Mouse (Mus musculus) urinary bladder, adult 2 months (tissue): Measurements from ENCODE around the gene 2810408A11Rik. TPM values are rescaled to one million over a fixed set of nuclear protein-coding genes. Genes with fewer than 3 reads are reported as not detected.
"Not testable (repeated sequence)": the region's sequence is repeated elsewhere in the genome, so short reads cannot be mapped to it uniquely, and the experiment has no call there.

ENCODE experiments used
- DNase-seq: peaks from one replicate; pipeline ENCODE4 v3.0.0; 2022; ENCODE audit warnings: low spot score
- polyA plus RNA-seq: library from polyadenylated mRNA; depleted of rRNA; stranded (reverse); fragments of >200 nt; gene quantifications from 2 replicates; pipeline ENCODE4 v1.2.3, GENCODE M21; 2012

2810408A11Rik gene
- polyA plus RNA-seq, 1 experiment = 1.1 TPM

GRCm38 (mm10) chr11:69931769-69932168 lies 31.0 kb upstream of the 2810408A11Rik start:
- DNase-seq = no peak

GRCm38 (mm10) chr11:69930967-69931537 lies 30.3 kb upstream of the 2810408A11Rik start:
- no peak for DNase-seq

- DNase-seq = not testable (repeated sequence)
These were observed 29.4 kb upstream of the 2810408A11Rik start for GRCm38 (mm10) chr11:69930176-69930575.

GRCm38 (mm10) chr11:69929712-69930111 lies 28.9 kb upstream of the 2810408A11Rik start:
- no peak for DNase-seq

GRCm38 (mm10) chr11:69927501-69927900 lies 26.7 kb upstream of the 2810408A11Rik start:
- DNase-seq = no peak

- DNase-seq = no peak
These were observed 22.0 kb upstream of the 2810408A11Rik start for GRCm38 (mm10) chr11:69922796-69923195.

- no peak for DNase-seq
These were observed 21.4 kb upstream of the 2810408A11Rik start for GRCm38 (mm10) chr11:69922012-69922756.

- peak; percentile 100 for DNase-seq
These were observed 20.6 kb upstream of the 2810408A11Rik start, which contains the start of gene Eif5a for GRCm38 (mm10) chr11:69921114-69922011. TSS of gene Eif5a (minus strand) at chr11:69921958.

GRCm38 (mm10) chr11:69920266-69921031 lies 19.7 kb upstream of the 2810408A11Rik start:
- DNase-seq = no peak

GRCm38 (mm10) chr11:69919661-69920265 lies 19.0 kb upstream of the 2810408A11Rik start:
- no peak for DNase-seq

GRCm38 (mm10) chr11:69919053-69919452 lies 18.3 kb upstream of the 2810408A11Rik start:
- no peak for DNase-seq

GRCm38 (mm10) chr11:69918118-69918517 lies 17.3 kb upstream of the 2810408A11Rik start:
- no peak for DNase-seq

- no peak for DNase-seq
These were observed 16.7 kb upstream of the 2810408A11Rik start for GRCm38 (mm10) chr11:69917379-69917948.

GRCm38 (mm10) chr11:69916652-69917378 lies 16.0 kb upstream of the 2810408A11Rik start:
- DNase-seq = not testable (repeated sequence)

- DNase-seq = no peak
These were observed 15.2 kb upstream of the 2810408A11Rik start for GRCm38 (mm10) chr11:69915667-69916627.

- no peak for DNase-seq
These were observed 14.2 kb upstream of the 2810408A11Rik start for GRCm38 (mm10) chr11:69914917-69915430.

- DNase-seq = no peak
These were observed 13.6 kb upstream of the 2810408A11Rik start for GRCm38 (mm10) chr11:69914372-69914764.

GRCm38 (mm10) chr11:69913554-69914371 lies 13.0 kb upstream of the 2810408A11Rik start, which contains the start of gene Gps2:
TSS of gene Gps2 (plus strand) at chr11:69913888.
- DNase-seq = peak; percentile 89
